Mouse (Mus musculus) CD4-positive naive resting alpha-beta T cell, adult 76 days (primary cell): ENCODE measurements around the gene Mynn. TPM values are rescaled to one million over a fixed set of nuclear protein-coding genes. Genes with fewer than 3 reads are reported as not detected.

Experiments
- total RNA-seq: library from RNA; stranded (reverse); gene quantifications from one replicate; pipeline ENCODE4 v1.2.4, GENCODE M21; 2023

Mynn gene
- total RNA-seq: 59.6 TPM

GRCm38 (mm10) chr3:30602065-30602739, at the start of gene Mynn:
TSS of gene Mynn (plus strand) at chr3:30602065.

GRCm38 (mm10) chr3:30599711-30600545, 1.9 kb upstream of the Mynn start, which contains the start of gene Actrt3:
TSS of gene Actrt3 (minus strand) at chr3:30599939.

GRCm38 (mm10) chr3:30644207-30644606, 42.3 kb downstream of the Mynn start, which contains the start of gene Lrriq4:
TSS of gene Lrriq4 (plus strand) at chr3:30644507.

DNA sequence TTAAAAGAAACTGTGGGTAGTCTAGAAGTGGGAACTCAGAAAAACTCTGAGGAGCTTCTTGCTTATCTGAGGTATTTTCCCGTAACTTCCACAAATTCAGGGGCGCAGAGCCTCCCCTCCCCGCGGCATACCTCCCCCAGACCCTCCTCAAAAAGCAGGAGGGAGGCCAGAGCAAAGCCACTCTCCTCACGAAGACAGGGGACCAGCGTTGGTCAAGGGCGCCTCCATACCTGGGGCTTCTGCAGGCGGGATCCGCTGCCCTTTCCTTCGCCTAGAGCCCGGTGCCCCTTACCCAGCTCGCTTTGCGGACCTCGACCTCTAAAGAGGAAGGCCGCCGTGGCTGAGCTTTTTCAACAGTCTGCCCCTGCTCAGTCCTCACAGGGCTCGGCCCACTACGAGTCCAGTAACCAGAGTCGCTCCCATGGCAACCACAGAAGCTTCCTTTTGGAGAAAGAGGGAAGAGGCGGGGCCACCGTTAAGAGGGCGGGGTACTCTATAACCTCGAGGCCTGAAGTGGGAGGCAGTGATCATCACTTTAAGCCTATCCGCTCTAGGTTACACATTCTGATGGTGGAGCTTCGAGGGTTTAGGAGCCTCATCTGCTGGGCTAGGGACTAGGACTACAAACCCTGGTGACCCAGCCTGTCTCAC, 45.7 kb downstream of the Mynn start, which contains the start of gene Lrrc34:
Gene Lrrc34 (minus strand): TSS at position 430 of the 651 bp plus-strand sequence.

Other genes with a start within 250 kb of the Mynn start
- not detected for gene Mecom, start 54.1 kb upstream of the Mynn start, total RNA-seq
- 0.56 TPM for gene Actrt3, start 2.1 kb upstream of the Mynn start, total RNA-seq
- gene Lrriq4, start 42.4 kb downstream of the Mynn start, total RNA-seq: not detected
- not detected for gene Lrrc34, start 45.8 kb downstream of the Mynn start, total RNA-seq
- gene Lrrc31, start 97.8 kb downstream of the Mynn start, total RNA-seq: not detected
- gene Samd7, start 144.2 kb downstream of the Mynn start, total RNA-seq: not detected
- 87.8 TPM for gene Sec62, start 190.8 kb downstream of the Mynn start, total RNA-seq